Mouse (Mus musculus): ENCODE data around the gene Fbxw11. TPM values are rescaled to one million over a fixed set of nuclear protein-coding genes. Genes with fewer than 3 reads are reported as not detected.

Gene Fbxw11
- total RNA-seq, 2 experiments from 2014 or later: 111 to 120 TPM

DNA sequence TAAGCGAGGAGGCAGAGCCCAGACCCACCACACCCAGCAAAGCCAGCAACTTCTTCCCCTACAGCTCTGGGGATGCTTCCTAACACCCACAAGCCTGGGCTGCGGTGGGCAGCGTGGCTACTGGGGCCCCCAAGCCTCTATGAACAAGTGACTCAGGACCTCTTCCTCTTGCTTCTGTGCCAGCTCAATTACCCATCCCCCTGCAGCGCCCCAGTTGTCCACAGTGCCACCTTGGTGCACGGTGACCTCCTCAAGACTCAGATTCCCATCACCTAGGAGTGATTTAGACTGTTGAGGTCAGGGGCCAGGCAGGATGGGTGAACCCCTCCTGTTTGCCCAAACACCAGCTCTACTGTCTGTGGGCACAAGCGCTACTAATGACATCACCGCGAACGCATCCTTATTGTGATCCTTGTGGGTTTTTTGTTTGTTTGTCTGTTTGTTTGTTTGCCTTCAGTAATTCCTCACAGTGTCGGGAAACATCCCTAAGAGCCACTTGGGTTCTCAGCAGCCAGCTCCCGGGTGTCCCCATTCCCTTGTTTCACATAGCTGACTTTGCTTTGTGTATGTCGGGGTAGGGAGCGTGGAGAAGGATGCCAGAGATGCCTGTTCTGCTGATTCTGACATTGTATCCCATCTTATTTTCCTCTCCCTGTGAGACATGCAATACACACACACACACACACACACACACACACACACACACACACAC, 19.9 kb upstream of the Fbxw11 start:
- DNase-seq (ENCODE audit: low spot score in 2 of 2): no peak
- intact Hi-C loops (cut with DNase I): loop anchor here (10.0 kb wide), 1 partner anchor 532 kb away; no protein-coding TSS in a partner anchor

DNA sequence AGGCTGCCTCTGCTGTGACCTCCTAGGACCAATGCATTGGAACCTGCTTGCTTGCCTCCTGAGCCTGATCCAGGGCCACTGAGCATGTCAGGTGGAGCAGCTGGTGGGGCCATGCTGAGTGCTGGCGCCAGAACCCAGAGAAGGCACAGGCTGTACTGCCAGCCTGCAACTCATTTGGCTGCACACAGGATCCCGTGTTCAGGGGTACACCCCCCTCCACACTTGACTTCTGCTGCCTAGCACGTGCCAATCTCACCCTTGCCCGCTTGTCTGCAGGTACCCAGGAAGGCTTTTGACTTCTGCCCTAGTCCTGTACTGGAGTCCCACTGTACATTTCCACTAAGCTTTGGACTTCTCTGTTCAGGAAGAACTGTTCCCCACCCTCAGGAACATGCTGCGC, 19.3 kb upstream of the Fbxw11 start:
- intact Hi-C loops (cut with DNase I): loop anchor here (10.0 kb wide), 1 partner anchor 532 kb away; no protein-coding TSS in a partner anchor
- no peak for DNase-seq (ENCODE audit: low spot score in 2 of 2)

DNA sequence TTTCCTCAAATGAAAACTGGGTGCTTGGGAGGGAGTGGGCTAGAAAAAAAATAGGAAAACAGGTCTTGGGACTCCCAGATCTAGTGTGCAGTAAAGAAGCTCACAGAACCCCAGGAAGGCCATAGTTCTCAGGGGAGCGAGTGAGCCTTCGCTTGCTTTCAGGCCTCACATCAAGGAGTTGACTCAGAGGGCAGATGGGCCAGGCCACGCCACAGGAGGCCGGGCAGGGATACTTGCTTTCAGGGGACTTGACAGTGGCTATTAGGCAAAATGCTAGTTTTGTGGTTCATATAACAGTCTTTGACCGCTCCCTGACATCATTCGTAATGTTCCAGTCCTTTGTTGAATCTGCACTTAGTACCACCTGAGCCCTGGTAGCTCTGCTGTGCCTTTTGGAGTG, 18.6 kb upstream of the Fbxw11 start:
- intact Hi-C loops (cut with DNase I): loop anchor here (10.0 kb wide), 1 partner anchor 531 kb away; no protein-coding TSS in a partner anchor
- no peak for DNase-seq (ENCODE audit: low spot score in 2 of 2)

DNA sequence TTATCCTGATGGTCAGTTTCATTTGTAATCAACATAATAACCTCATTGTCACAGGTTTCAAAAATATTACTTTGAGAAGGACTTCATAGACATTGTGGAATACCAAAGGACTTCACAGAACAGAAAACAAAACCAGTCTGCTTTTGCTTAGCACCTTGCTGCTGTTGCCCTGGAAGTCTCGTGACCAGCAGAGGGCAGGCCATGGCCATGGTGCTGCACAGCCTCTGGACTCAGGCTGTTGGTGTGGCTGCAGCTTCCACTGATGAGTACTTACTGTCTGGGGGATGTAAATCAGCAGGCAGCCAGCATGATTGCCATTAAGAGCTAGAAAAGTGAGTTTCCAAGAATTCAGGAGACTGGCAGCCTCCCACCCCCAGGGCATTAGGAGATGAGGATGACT, 16.8 kb upstream of the Fbxw11 start:
- peak; percentile 59 to 67 for DNase-seq (ENCODE audit: low spot score in 2 of 2)
- intact Hi-C loops (cut with DNase I): loop anchor here (2.0 to 10.0 kb wide), 2 partner anchors 83 to 529 kb away; no protein-coding TSS in a partner anchor

DNA sequence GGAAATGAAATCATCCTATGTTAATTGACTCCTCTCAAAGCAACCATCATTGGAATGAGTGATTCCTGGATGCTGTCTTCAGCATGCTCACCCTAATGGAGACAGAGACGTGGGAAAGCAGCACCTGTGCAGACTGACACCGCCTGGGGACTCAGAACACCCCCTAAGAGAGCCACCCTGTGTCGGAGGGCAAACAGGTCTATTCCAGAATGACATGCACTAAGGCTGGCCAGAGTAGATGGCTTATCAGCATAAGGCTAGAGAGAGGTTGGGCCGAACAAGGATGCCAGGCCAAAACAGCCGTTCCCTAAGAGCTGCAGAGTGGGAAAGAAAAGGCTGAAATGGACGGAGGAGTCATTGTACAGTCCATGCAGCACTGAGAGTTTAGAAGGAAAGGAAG, 16.4 kb upstream of the Fbxw11 start:
- intact Hi-C loops (cut with DNase I): loop anchor here (2.0 to 10.0 kb wide), 2 partner anchors 83 to 529 kb away; no protein-coding TSS in a partner anchor
- DNase-seq (ENCODE audit: low spot score in 2 of 2): no peak

DNA sequence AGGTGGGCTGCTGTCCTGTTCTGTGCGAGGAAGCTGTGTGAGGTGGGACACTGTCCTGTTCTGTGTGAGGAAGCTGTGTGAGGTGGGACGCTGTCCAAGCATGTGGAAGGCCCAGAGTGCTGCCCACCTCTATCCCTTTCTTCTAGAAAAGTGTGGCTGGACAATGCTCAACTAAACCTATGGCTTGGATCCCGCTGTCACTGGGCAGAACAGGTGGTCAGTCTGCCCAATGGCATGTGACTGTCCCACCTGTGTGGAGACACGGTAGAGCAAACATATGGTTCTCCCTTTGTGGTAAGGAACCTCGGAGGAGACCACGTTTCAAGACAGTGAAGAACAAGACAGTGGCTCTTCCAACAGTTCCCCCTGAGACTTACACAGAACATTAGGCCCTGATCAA, 14.6 kb upstream of the Fbxw11 start:
- DNase-seq (ENCODE audit: low spot score in 2 of 2): no peak
- intact Hi-C loops (cut with DNase I): loop anchor here (2.0 to 10.0 kb wide), 2 partner anchors 81 to 527 kb away; no protein-coding TSS in a partner anchor

DNA sequence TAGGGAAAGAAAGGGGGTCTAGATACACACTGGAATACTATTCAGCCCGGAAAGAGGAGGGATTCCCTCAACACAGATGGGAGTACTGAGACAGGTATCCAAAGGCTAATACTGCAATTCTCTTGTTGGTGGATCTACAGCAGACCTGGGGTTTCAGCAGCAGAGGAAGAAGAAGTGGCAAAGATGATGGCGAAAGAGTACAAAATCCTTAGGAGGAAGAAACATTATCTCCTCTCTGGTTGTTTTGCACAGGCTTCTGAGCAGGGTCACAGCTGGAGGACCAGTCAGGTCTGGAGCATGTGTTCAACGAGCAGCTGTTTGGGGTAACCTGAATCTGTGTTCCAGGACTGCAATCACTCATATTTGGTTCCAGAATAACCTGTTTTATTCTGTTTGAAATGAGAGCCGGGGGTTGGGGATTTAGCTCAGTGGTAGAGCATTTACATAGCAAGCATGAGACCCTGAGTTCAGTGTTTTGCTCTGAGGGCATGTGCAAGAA, 12.8 kb upstream of the Fbxw11 start:
- intact Hi-C loops (cut with DNase I): loop anchor here (10.0 kb wide), 1 partner anchor 525 kb away; no protein-coding TSS in a partner anchor
- no peak for DNase-seq (ENCODE audit: low spot score in 2 of 2)

DNA sequence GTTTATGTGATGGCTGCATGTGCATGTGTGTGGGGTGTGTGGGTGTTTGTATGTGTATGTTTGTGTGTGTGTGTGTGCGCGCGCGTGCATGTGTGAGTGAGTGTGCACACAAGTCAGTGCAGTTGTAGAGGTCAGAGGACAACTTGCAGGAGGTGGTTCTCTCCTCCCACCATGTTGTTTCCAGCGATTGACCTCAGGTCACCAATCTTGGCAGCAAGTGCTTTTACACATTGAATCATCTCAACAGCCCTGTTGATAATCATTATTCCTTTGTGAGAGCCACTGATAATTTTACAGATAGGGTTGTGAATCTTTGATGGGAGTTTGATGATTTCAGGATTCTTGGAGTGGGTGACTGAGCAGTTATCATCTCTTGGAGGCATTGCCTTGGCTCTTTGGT, 9.9 kb upstream of the Fbxw11 start:
- intact Hi-C loops (cut with DNase I): no loop called here
- DNase-seq (ENCODE audit: low spot score in 2 of 2): no peak

DNA sequence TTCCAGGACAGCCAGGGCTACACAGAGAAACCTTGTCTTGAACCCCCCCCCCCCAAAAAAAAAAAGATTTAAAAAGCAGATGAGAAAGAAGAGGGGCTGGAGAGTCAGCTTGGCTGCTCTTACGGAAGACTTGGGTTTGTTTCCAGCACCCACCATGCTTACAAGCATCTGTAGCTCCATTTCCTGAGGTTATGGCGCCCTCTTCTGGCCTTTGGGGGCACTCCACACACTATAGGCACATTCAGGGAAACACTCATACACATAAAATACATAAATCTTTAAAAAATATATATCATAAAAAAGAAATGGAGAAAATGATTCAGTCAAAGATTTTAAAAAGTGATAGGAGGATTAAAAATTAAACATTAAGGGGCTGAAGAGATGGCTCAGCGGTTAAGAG, 9.0 kb upstream of the Fbxw11 start:
- intact Hi-C loops (cut with DNase I): no loop called here

DNA sequence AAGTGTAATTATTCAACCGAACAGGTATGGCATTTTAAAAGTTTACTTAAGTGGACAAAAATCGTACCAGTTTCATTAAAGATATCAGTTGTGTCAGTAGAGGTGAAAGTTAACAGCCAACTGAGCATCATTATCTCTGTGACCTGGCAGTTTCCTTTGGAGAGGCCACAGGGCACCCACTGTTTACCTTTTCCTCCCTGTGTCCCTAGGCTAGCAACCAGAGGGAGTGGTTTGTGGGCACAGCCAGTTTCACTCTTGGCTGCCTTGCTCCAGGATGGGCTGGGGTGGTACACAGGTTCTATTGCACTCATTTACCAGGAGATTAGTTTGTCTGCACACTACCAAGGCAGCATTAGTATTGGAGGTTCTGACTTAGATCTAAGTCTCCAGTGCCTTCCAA, 8.4 kb upstream of the Fbxw11 start:
- intact Hi-C loops (cut with DNase I): no loop called here
- no peak for DNase-seq (ENCODE audit: low spot score in 2 of 2)

More for the DNA sequence above, 9.0 kb upstream of the Fbxw11 start:
- DNase-seq (ENCODE audit: low spot score in 2 of 2): no peak

DNA sequence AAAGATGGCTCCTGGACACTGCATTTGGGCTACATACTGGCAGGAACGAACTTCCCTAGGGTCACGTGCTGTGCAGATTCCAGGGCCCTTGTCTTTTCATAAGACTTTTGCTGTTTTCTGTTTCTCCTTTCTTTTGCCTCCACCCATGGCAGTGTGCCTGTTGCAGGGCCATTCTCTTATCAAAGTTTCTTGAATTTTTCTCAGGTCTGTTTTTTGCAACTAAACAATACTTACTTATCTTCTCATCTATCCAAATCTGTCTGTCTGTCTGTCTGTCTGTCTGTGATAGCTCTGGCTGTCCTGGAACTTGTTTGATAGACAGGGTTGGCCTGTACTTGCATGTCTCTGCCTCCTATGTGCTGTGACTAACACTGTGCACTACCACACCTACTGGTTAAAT, 7.7 kb upstream of the Fbxw11 start:
- intact Hi-C loops (cut with DNase I): no loop called here
- DNase-seq (ENCODE audit: low spot score in 2 of 2): no peak

DNA sequence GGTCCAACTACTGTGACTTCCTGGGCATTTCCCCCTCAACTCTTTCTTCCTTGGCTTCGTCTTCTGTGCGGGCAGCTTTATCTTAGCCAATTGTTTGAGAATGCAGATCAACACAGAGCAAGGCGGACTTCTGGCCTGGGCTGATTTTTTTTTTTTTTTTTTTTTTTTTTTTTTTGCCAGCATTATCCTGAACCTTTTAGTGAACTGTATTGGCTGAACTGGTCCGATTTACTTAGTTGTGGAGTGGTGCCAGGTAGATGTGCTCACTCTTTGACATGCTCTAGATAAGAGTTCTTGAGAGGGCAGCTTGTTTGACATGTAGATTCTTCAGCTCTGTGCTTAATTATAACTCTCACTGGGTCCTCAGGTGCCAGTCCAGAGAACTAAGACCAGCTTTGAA, 6.2 kb upstream of the Fbxw11 start:
- DNase-seq (ENCODE audit: low spot score in 2 of 2): no peak
- intact Hi-C loops (cut with DNase I): no loop called here

DNA sequence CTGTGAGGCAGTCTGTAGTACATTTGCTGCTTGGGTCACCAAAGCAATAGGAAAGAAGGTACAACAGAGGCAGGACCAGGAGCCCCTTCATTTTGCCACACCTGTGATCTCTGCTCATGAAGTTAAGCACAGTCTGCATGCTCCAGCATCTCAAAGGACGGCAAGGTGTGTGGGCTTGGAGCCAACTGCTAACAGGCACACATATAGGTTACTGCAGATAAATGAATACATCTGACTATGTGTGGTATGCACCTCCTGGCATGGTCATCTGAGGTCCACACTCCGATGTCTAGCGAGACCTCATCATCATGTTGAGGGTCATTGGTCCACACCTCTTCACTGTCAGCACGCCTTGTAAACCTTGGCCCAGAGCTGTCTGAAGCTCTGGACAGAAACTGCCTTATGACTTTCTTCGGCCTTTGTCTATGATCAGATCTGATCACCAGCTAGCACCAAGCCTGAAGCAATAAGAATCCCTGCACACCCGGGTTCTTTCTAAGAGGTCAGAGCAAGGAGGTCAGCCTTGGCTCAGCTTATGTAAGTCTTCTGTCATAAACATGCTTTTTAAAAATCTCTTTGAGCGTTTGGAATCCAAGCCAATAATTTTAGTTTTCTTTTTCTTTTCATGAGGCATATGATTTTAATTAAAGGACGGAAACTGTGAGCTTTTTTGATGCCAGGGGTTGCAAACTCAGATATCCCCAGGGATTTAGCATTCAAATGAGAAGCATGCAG, 3.8 kb upstream of the Fbxw11 start:
- intact Hi-C loops (cut with DNase I): no loop called here
- DNase-seq (ENCODE audit: low spot score in 2 of 2): no peak

DNA sequence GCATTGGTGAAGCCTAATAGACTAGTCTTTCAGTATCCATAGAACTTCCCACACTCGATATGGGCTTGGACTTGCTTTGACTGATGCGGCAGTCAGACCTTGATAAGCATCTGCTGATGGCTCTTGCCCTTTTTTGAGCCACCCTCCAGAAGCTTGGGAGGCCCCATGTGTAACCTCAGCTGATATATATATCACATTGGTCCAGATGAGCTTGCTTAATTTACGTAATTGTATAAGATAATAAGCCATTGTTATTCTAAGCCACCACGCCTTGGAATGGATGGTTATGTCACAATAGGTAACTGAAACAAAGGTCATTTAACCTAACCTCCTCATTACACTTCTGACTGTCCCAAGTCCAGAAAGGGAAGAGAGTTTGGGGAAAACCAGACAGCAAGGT, 1.9 kb upstream of the Fbxw11 start:
- DNase-seq (ENCODE audit: low spot score in 2 of 2): no peak
- intact Hi-C loops (cut with DNase I): loop anchor here (5.0 kb wide), 2 partner anchors 52 to 67 kb away; no protein-coding TSS in a partner anchor

DNA sequence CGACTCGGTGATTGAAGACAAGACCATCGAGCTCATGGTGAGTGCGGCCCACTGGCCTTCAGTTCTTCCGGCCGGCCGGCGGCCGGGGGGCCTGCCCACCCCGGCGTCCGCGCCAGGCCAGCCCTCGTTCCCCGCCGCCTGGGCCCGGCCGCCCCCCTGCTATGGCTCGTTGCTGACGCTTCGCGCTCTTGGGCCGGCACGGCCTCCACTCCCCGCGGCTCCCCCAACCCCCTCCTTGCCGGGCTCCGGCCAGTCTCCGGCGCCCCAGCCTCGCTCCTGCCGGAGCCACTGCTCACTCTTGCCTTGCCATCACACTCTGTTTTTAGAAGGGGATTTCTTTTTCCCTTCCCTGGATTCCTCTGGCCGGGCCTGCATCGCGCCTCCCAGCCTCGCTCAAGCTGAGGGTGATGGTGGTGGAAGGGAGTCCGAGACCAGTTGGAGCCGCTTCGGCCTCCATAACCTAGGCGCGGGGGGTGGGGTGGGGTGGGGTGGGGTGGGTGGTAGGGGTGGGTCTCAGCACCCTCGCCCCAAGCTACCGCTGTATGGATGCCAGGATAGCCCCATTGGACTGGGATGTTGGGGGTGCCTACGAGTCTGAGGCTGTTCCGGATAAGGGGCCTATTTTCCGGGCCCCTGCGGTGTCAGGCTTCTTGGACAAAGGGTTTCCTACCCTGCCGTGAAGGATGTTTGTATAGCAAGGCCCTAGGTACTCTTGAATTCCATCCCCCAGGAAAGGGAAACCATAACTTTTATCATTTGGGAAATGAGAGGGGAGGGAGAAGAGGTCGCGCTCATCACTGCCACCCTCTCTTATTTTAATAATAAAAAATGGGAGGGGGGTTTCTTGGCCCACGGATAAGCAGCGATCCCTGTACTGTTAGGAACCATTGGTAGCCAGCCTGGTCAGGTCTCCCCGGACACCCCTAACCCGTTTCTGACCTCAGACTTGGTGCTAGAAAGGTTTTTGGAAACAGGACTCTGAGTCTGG, 669 bp downstream of the Fbxw11 start:
- peak in 1 of 2 experiments; percentile 60 for DNase-seq (ENCODE audit: low spot score in 2 of 2)
- intact Hi-C loops (cut with DNase I): loop anchor here (5.0 kb wide), 2 partner anchors 49 to 64 kb away; no protein-coding TSS in a partner anchor

DNA sequence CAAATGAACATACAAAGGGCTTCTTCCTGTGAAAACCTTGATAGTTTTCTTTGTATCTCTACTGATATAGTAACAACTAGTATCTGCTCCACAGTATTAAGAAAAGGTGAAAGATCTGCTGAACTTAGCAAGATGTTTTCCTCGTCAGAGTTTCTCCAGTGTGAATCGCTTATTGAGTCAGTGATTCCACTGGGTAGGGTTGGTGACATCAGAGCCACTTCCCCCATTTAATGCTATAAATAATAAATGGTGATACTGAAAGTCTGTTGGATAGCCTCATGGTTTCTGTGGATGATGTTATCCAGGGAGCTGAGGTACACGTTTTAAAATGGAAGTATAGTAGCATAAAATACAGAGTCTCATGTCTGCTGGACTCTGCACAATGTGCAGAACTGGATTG, 1.5 kb downstream of the Fbxw11 start:
- intact Hi-C loops (cut with DNase I): loop anchor here (5.0 kb wide), 2 partner anchors 48 to 63 kb away; no protein-coding TSS in a partner anchor
- no peak for DNase-seq (ENCODE audit: low spot score in 2 of 2)

DNA sequence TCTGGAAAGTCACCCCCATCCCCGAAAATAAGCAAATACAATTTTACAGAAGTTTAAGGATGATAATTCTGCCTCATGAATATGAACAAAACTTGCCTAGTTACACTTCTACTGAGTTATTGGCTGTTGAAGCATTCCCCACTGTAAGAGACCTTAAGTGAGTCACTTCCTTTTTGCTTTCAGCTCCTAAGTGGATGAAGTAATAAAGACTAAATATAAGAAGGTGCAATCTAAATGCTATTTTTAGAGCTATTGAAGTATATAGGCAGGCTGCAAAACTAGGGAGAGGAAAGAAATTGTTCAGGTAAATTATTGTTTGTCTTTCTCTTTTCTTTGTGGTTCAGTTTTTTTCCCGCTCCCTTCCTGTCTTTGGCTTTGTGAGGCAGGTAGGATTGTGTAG, 4.7 kb downstream of the Fbxw11 start:
- intact Hi-C loops (cut with DNase I): no loop called here
- no peak for DNase-seq (ENCODE audit: low spot score in 2 of 2)

DNA sequence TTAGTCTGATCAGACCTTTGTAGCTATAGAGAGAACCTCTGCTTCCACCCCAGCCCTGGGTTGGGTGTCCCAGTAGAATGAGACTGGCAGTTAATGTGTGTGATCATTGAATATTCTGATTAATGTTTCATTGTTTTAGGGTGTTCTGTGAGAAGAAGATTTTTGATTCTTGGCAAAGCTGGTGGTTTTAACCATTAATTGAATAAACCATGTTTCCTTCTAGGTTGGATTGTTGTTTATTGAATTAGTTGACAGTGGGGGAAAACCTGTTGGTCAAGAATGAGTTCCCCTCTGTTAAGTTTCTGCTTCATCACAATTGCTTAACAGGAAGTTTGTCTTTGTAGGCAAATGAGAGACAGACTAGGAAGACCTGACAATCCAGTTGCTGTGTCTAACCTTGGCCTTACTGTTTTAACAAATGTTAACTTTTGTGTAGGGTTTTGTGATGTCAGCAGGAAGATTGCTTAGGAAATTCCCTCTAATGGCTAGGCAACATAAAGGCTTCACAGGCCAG, 7.8 kb downstream of the Fbxw11 start:
- intact Hi-C loops (cut with DNase I): no loop called here
- no peak for DNase-seq (ENCODE audit: low spot score in 2 of 2)
